12 mouse cellular contexts compared by ENCODE assay signal in the genomic region with DNA sequence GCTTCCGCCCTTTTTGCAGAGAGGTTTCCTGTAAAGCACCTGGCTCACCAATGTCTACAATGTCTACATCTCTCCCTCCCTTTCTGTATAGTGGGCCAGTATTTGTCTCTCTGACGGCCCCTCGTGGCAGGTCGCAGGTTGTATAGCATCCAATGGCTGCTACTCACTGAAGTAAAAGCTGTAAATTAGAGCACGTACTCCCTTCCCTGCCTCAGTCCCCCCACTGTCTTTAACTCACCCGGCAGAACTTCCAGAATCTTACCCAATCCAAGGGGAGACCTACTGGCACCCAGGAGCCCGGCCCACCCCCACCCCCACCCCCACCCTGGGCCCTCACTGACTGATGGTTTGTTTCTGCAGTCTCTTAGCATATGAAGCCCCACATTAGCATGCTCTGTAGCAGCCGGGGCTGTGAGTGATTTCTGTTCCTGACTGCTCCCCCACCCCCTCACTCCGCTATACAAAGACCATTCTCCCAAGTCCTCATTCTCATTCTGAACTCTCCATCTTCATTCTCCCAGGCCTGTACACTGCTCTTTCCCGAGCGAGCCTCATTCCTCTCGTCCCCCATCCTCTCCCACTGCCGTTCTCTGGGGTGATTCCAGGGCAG.
DNase-seq lines count a peak whose midpoint lies in the region; ATAC-seq and TF ChIP-seq lines count a peak whose summit lies in the region.
"Had no signal": no experiment of that assay in that cellular context is flagged by ENCODE, and none has a peak within 500 bp of the region (broad histone marks: within the 10 kb centered on the region; RNA-seq: fewer than 3 reads in every experiment).

No protein-coding gene starts in this region.

- H3K27me3 ChIP-seq in lung, postnatal 0 days (replicated peaks; ENCODE audit: insufficient read depth, low read length): no peaks in the 10 kb centered on the region
- no peaks in the 10 kb centered on the region for H3K27me3 ChIP-seq in hindbrain, embryonic 14.5 days (ENCODE audit: control insufficient read depth, insufficient read depth, low read length)
- no peaks in the 10 kb centered on the region for H3K27me3 ChIP-seq in neural tube, embryonic 13.5 days

- no peak for DNase-seq in lung, postnatal 0 days (ENCODE audit: low spot score)
- no peak for DNase-seq in lung, postnatal 10 days
- DNase-seq in embryo, embryonic 10.5 days (ENCODE audit: low spot score): peak; percentile 70
- DNase-seq in hindbrain, embryonic 14.5 days (ENCODE audit: low spot score): peak; percentile 58
- no peak for DNase-seq in spleen, postnatal 14 days (ENCODE audit: low spot score in 2 of 2)
- DNase-seq in Muller cell, postnatal 12 days (ENCODE audit: inconsistent ontology term): no peak
- no peak for DNase-seq in urinary bladder, postnatal 25 days (ENCODE audit: low spot score)
- DNase-seq: adrenal gland, postnatal 36 days had no signal

- H3K9ac ChIP-seq in lung, postnatal 0 days (replicated peaks; ENCODE audit: low read depth): no peak overlapping the region
- peak overlapping the region; percentile 56 for H3K9ac ChIP-seq in hindbrain, embryonic 14.5 days
- peak overlapping the region; percentile 71 for H3K9ac ChIP-seq in neural tube, embryonic 13.5 days

- no peak for TF ChIP-seq EP300 in lung, postnatal 0 days (IDR thresholded peaks at IDR 0.05)

- H3K9me3 ChIP-seq in lung, postnatal 0 days (ENCODE audit: low read length): no peaks in the 10 kb centered on the region
- no peaks in the 10 kb centered on the region for H3K9me3 ChIP-seq in hindbrain, embryonic 14.5 days (ENCODE audit: control insufficient read depth, low read length)
- no peaks in the 10 kb centered on the region for H3K9me3 ChIP-seq in neural tube, embryonic 13.5 days

- no peaks in the 10 kb centered on the region for H3K36me3 ChIP-seq in lung, postnatal 0 days (ENCODE audit: insufficient read depth, low read length)
- no peaks in the 10 kb centered on the region for H3K36me3 ChIP-seq in hindbrain, embryonic 14.5 days (replicated peaks; ENCODE audit: control insufficient read depth, insufficient read depth)
- no peaks in the 10 kb centered on the region for H3K36me3 ChIP-seq in neural tube, embryonic 13.5 days

- no peak overlapping the region for H3K4me2 ChIP-seq in lung, postnatal 0 days (replicated peaks; ENCODE audit: low read depth, low read length)
- peak overlapping the region; percentile 47 for H3K4me2 ChIP-seq in hindbrain, embryonic 14.5 days (replicated peaks)
- H3K4me2 ChIP-seq in neural tube, embryonic 13.5 days: peak overlapping the region; percentile 50
- H3K4me2 ChIP-seq: liver, embryonic 11.5 days had no signal

- ATAC-seq in lung, postnatal 0 days: no peak
- ATAC-seq in hindbrain, embryonic 14.5 days (ENCODE audit: low FRiP score): peak; percentile 86
- ATAC-seq in neural tube, embryonic 13.5 days (ENCODE audit: low read depth): peak; percentile 85

- TF ChIP-seq CTCF in lung, postnatal 0 days (IDR thresholded peaks at IDR 0.05): peak; percentile 17

- WGBS in lung, postnatal 0 days: 46% methylated on average over 13 of the region's 13 CpGs
- 10% methylated on average over 13 of the region's 13 CpGs for WGBS in hindbrain, embryonic 14.5 days
- 7% methylated on average over 13 of the region's 13 CpGs for WGBS in neural tube, embryonic 13.5 days

- no peak overlapping the region for H3K27ac ChIP-seq in lung, postnatal 0 days (ENCODE audit: low read length)
- H3K27ac ChIP-seq in hindbrain, embryonic 14.5 days: peak overlapping the region; percentile 81
- H3K27ac ChIP-seq in neural tube, embryonic 13.5 days (replicated peaks): peak overlapping the region; percentile 91
- H3K27ac ChIP-seq: kidney, postnatal 0 days had no signal

- no peak overlapping the region for H3K4me3 ChIP-seq in lung, postnatal 0 days (ENCODE audit: low read depth, low read length)
- H3K4me3 ChIP-seq in hindbrain, embryonic 14.5 days (replicated peaks; ENCODE audit: low read length): peak overlapping the region; percentile 24
- peak overlapping the region; percentile 34 for H3K4me3 ChIP-seq in neural tube, embryonic 13.5 days
- H3K4me3 ChIP-seq: erythroblast, embryonic 14.5 days had no signal

- H3K4me1 ChIP-seq in lung, postnatal 0 days (ENCODE audit: insufficient read depth, low read depth, low read length): no peaks in the 10 kb centered on the region
- H3K4me1 ChIP-seq in hindbrain, embryonic 14.5 days (replicated peaks; ENCODE audit: control insufficient read depth, insufficient read depth, low read length): peaks cover 27% of the 10 kb centered on the region
- H3K4me1 ChIP-seq in neural tube, embryonic 13.5 days (replicated peaks): peaks cover 44% of the 10 kb centered on the region

Comparison
In these comparisons a context has a peak if more than half of its experiments do, and no peak if none do; other contexts are left out.
1. DNase-seq: peak in embryo, embryonic 10.5 days (single experiment) and hindbrain, embryonic 14.5 days (single experiment); none in lung, postnatal 0 days (single experiment), lung, postnatal 10 days (single experiment), spleen, postnatal 14 days (0 of 2), Muller cell, postnatal 12 days (single experiment) and urinary bladder, postnatal 25 days (single experiment).